Mouse (Mus musculus) MEL-GATA-1-ER (cell line): Measurements from ENCODE around the gene Sh3pxd2a.

ENCODE experiments used
- DNase-seq: peaks from one replicate; pipeline ENCODE4 v3.0.0-alpha.2; 2012; ENCODE audit warnings: low read depth; ENCODE audit errors: extremely low read depth

Gene Sh3pxd2a

GRCm38 (mm10) chr19:47211609-47212312, 252.4 kb downstream of the Sh3pxd2a start:
- no peak for DNase-seq

GRCm38 (mm10) chr19:47210432-47210831, 253.8 kb downstream of the Sh3pxd2a start:
- no peak for DNase-seq
